Mouse (Mus musculus): Measurements from ENCODE around the gene Sdk2. TPM values are rescaled to one million over a fixed set of nuclear protein-coding genes. Genes with fewer than 3 reads are reported as not detected.

The Sdk2 gene
- total RNA-seq, 2 experiments from 2014 or later, result not detected

DNA sequence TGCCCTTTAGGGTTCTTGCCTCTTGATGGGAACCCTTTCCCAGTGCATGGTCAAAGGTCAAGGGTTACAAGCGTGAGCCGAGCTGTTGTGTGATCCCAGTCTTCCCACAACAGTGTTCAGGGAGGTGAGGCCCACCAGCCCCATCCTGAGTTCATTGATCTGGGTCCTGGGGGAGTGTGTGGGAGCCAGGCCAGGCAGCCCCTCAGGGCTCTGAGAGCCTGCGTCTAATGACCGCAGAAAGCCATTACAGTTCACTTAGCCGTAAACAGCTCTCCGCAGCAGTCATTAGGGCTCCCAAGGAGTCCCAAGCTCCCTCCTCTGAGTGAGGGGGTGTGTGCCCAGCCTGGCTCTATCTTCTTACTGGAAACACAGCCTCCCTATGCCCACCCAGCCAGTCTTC, 66.8 kb downstream of the Sdk2 start:
- no peak for ATAC-seq (replicated peaks; ENCODE audit: low FRiP score, low TSS enrichment, poor library complexity, severe bottlenecking)

GRCm38 (mm10) chr11:113998702-113999101, 68.1 kb downstream of the Sdk2 start:
- no peak for ATAC-seq (replicated peaks; ENCODE audit: low FRiP score, low TSS enrichment, poor library complexity, severe bottlenecking)

- ATAC-seq (replicated peaks; ENCODE audit: low FRiP score, low TSS enrichment, poor library complexity, severe bottlenecking), result no peak
Measured at GRCm38 (mm10) chr11:113993921-113994320, 72.9 kb downstream of the Sdk2 start.

GRCm38 (mm10) chr11:113992894-113993293, 74.0 kb downstream of the Sdk2 start:
- ATAC-seq (replicated peaks; ENCODE audit: low FRiP score, low TSS enrichment, poor library complexity, severe bottlenecking), result no peak

GRCm38 (mm10) chr11:113991886-113992285, 75.0 kb downstream of the Sdk2 start:
- ATAC-seq (replicated peaks; ENCODE audit: low FRiP score, low TSS enrichment, poor library complexity, severe bottlenecking), result no peak

- 0 out of 2 replicates have a peak, but pooled peaks have one; percentile 35 for ATAC-seq (replicated peaks; ENCODE audit: low FRiP score, low TSS enrichment, poor library complexity, severe bottlenecking)
Measured at GRCm38 (mm10) chr11:113990466-113990865, 76.4 kb downstream of the Sdk2 start.

DNA sequence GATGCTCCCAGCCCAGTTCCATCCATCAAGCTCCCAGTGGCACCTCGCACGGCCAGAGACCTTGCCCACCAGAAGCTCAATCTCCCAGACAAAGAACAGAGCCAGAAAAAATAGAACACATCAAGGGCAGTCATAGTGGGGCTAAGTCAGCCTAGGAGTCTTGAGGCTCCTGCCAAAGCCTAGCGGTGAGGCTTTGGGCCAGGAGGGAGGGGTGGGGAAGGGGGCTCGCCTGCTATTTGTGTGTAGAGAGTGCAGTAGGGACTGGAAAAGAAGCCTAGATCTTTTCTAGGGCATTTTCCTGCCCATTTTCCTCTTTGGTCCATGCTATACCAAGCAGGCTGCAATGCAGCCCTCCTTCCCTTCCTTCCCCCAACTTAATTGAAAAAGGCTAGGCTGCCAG, 76.8 kb downstream of the Sdk2 start:
- no peak for ATAC-seq (replicated peaks; ENCODE audit: low FRiP score, low TSS enrichment, poor library complexity, severe bottlenecking)

DNA sequence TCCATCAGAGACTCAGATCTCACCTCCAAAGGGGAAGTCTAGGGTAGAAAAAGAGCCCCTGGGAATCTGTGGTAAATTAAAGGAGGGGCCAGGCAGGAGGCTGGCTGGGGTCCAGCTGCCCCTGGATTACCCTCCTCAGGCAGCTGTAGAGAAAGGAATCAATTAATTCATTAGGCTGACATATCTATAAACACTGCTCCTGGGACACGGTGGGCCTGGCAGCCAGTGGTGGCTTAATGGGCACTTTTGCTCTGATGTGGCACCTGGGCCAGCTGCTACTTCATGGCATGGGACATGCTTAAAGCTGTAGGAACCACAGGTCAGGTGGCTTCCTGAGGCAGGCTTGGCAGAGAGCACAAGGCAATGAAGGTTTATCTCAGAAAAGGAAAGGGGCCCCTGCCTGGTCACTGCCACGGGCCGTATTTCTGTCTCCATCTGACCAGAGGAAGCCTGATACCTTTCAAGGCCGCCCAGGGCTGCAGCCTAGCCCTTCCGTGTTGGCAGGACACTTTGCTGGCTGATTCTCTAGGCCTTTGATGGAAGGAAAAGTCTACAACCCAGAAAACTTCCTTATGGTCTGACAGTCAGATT, 80.9 kb downstream of the Sdk2 start:
- no peak for ATAC-seq (replicated peaks; ENCODE audit: low FRiP score, low TSS enrichment, poor library complexity, severe bottlenecking)

DNA sequence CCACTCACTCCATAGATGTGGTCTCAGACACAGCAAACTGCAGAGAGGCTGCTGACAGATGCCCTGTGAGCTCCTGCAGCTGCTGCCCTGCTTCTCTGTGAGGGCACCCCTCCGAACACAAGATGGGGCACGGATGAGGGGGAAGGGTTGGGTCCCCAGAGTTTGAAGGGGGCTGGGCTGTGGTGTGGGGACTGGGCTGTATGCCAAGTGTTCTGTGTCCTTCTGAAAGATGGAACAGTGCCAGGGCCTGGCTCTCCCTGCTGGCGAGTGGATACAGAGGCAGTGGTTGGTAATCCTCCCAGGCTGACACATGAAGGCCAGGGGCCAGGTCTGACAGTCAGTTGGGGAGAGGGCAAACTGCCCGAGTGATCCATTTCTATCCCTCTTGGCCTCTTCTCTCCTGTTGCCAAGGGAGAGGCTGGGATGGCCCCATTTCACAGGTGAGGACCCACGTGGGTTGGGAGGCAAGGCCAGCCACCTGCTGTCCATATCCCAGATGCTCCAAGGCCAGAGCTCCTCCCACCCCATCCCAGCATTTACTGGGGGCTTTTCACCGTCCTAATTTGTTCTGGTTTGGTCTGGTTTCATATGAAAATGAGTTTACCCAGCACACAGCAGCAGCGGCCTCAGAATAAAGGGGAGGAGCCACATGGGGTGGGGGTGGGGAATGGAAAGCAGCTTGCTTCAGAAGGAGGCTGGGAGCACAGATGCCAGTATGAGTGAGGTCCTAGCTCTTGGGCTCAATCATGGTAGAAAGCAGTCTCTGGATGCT, 84.9 kb downstream of the Sdk2 start:
- no peak for ATAC-seq (replicated peaks; ENCODE audit: low FRiP score, low TSS enrichment, poor library complexity, severe bottlenecking)

DNA sequence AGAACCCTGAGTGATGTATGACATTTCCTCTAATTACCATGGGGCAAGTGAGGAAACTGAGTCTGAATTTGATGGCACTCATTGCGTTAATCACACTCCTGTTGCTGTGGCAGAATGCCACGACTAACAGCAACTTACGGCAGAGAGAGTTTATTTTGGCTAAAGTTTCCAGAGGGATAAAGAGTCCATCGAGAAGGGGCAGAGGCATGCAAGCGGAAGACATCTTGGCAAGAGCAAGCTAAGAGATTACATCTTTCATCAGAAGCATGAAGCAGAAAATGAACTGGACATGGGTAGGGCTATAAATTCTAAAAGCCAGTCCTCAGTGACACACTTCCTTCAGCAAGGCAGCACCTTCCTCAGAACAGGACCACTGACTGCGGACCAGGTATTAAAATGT, 85.8 kb downstream of the Sdk2 start:
- ATAC-seq (replicated peaks; ENCODE audit: low FRiP score, low TSS enrichment, poor library complexity, severe bottlenecking), result no peak

DNA sequence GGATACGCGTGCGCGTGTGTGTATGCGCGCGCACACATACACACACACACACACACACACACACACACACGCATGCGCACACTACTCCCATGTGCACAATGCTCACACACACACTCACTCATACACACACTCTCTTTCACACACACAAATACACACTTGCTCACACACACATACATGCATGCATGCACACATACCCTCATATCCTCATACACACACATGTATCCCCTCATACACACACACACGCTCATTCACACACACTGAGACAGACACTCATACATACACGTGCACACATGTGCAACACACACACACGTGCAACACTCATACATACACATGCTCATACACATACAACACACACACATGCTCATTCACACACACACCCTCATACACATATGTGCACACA, 88.5 kb downstream of the Sdk2 start:
- ATAC-seq (replicated peaks; ENCODE audit: low FRiP score, low TSS enrichment, poor library complexity, severe bottlenecking), result no peak

GRCm38 (mm10) chr11:113975667-113975970, 91.2 kb downstream of the Sdk2 start:
- no peak for ATAC-seq (replicated peaks; ENCODE audit: low FRiP score, low TSS enrichment, poor library complexity, severe bottlenecking)

DNA sequence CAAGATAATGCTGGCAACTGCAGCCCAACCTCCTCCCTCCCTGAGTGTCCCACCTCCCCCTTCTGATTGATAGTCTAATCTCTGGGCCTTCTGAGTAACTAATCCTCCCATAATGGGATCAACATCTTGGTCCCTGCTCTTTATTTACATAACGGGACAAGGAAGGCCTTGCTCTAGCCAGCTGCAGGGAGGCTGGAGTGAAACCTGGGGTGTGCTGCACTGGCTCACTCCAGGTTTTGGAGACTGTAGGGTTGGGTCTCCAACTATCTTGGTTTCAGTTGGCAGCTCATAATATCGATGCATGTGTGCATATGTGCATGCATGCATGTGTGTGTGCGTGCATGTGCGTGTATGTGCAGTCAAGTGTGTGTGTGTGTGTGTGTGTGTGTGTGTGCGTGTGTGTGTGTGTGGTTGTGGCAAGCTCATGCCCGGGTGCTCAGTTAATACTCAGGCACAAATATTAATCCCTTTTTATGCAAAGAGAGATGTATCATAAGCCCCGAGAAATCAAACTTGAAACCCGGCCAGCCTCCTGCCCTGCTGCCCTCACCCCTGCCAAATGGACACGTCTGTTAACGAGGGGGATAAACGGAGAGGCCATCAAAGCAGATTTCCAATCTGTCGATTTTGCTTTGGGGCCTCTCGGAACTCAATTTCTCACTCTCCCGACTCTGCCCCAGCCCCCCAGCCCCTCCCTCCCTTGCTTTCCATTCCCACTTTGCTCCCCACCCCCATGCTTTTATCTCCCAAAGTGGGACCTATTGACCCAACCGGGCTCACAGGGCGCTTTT, 91.8 kb downstream of the Sdk2 start:
- ATAC-seq (replicated peaks; ENCODE audit: low FRiP score, low TSS enrichment, poor library complexity, severe bottlenecking), result no peak

- ATAC-seq (replicated peaks; ENCODE audit: low FRiP score, low TSS enrichment, poor library complexity, severe bottlenecking), result no peak
Measured at GRCm38 (mm10) chr11:113972517-113972872, 94.4 kb downstream of the Sdk2 start.

DNA sequence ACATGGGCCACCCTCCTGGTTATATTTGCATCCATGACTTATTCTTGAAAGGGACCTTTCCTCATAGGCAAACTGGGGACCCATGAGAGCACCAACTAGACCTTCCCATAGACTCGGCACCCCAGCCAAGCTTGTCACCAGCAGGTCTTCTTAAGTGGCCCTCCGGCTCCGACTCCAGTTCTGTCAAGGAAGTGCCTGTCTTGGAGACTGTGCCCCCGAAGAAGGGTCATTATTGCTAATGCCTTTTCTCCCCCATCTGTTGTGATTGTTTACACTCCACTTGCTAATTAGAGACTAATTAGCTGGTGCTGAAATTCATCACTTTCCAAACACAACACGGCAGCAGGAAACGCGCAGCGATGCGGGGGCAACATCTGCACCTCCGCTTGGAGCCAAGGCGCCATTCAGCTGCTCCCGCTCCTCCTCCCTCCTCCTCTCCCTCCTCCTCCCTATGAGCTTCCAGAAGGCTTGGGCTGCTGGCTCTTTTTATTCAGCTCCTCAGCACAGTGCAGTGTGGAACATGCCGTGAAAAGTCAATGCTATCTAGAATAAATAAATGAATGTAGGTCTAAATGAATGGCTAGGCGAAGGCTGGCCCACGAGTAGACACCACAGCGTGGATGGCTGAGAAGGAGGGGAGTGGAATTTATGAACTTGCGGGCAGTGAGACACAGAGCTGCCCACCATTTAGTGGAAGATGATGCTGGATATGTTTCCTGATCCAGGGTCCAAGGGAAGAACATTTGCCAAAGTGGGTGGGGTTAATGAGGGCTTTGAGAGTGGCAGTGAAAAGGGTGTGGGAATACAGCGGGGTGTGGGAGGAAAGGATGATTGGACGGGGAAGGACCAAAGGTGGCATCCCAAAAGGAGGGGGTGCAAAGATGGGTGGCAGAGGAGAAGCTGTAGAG, 95.0 kb downstream of the Sdk2 start:
- no peak for ATAC-seq (replicated peaks; ENCODE audit: low FRiP score, low TSS enrichment, poor library complexity, severe bottlenecking)

DNA sequence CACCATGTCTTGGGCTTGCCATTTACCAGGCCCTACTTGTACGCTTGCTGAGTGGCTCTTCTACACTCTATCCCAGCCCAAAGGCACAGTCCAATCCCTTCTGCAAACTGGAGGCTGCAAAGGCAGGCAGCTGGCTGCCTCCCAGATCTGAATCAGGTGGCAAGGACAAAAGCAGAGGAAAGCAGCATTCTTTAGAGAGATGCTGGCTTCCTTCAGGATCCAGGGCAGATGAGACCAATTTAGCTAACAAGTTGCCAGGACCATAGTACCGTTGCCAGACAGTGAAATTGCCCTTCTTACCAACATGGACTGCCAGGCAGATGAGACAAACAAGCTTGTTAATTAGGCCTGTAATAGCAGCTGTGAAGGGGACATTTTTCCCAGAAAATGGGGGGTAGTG, 96.8 kb downstream of the Sdk2 start:
- no peak for ATAC-seq (replicated peaks; ENCODE audit: low FRiP score, low TSS enrichment, poor library complexity, severe bottlenecking)

DNA sequence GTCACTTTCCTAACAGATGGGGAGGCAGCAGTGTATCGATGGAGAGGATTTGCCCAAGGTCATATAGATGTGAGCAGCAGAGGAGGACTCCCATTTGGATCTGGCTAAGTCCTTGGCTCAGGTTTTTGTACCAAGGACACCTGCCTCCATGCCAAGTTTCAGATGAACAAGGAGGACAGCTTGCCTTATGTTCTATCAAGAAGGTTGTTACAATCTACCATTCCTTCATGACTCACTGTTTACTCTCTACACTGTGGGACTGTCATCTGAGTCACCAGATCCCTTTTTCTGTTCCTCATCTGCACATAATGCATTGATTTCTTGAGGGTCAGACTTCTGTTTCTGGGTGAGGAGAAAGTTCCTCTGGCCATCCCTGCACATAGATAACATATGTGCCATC, 101.6 kb downstream of the Sdk2 start:
- ATAC-seq (replicated peaks; ENCODE audit: low FRiP score, low TSS enrichment, poor library complexity, severe bottlenecking), result no peak

- ATAC-seq (replicated peaks; ENCODE audit: low FRiP score, low TSS enrichment, poor library complexity, severe bottlenecking), result no peak
Measured at GRCm38 (mm10) chr11:113962751-113963150, 104.1 kb downstream of the Sdk2 start.

DNA sequence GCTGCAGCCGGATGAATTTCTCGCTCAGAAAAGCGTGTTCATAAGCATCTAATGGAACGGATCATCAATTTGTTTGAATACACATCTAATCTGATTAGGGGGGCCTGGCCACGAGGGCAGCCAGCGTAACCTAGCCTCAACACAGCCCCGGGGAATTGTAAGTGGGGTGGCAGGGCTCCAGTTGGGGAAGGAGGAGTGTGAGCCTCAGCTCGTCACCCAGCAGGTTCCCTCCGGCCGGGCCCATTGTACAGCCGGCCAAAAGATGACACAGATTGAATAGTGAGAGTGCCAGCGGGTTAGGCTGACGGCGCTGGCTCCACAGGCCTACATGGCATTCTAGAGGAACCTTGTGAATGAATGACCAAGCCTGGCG, 115.2 kb downstream of the Sdk2 start:
- ATAC-seq (replicated peaks; ENCODE audit: low FRiP score, low TSS enrichment, poor library complexity, severe bottlenecking), result no peak
